Mouse (Mus musculus) midbrain, embryonic 12.5 days (tissue): Measurements from ENCODE around the gene Cdkn2b. TPM values are rescaled to one million over a fixed set of nuclear protein-coding genes. Genes with fewer than 3 reads are reported as not detected.

Source experiments
- ATAC-seq: fragments of 200-750 bp; cut with Nextera tagmentation; 2 replicates; pipeline ENCODE4 v1.8.0; 2017; ENCODE audit warnings: low read depth, moderate TSS enrichment, moderate library complexity; ENCODE audit not compliant: low FRiP score
- H3K27ac ChIP-seq: fragments of 300-500 bp; sonication (generic); replicated peaks from 2 replicates; pipeline ENCODE4 v1.5.1; 2016; ENCODE audit warnings: mild to moderate bottlenecking
- H3K27me3 ChIP-seq: fragments of 300-500 bp; sonication (generic); 2 replicates; pipeline ENCODE4 v1.6.1; 2016; ENCODE audit warnings: mild to moderate bottlenecking
- H3K36me3 ChIP-seq: fragments of 300-500 bp; sonication (generic); 2 replicates; pipeline ENCODE4 v1.6.1; 2016
- H3K4me1 ChIP-seq: fragments of 300-500 bp; sonication (generic); 2 replicates; pipeline ENCODE4 v1.6.1; 2016
- H3K4me2 ChIP-seq: fragments of 300-500 bp; sonication (generic); replicated peaks from 2 replicates; pipeline ENCODE4 v1.6.1; 2016; ENCODE audit warnings: mild to moderate bottlenecking, moderate library complexity
- H3K4me3 ChIP-seq: fragments of 300-500 bp; sonication (generic); 2 replicates; pipeline ENCODE4 v1.5.1; 2016; ENCODE audit warnings: mild to moderate bottlenecking
- H3K9ac ChIP-seq: fragments of 300-500 bp; sonication (generic); replicated peaks from 2 replicates; pipeline ENCODE4 v1.6.1; 2016; ENCODE audit warnings: mild to moderate bottlenecking, moderate library complexity
- H3K9me3 ChIP-seq: fragments of 300-500 bp; sonication (generic); 2 replicates; pipeline ENCODE4 v1.6.1; 2016; ENCODE audit warnings: mild to moderate bottlenecking
- WGBS: fragments of 180-500 bp; shearing (Covaris S2); methylation state at CpG from one replicate; pipeline ENCODE4 v1.1.7; 2016; 5-methylcytosine and 5-hydroxymethylcytosine counted together
- polyA plus RNA-seq: library from polyadenylated mRNA; unstranded; fragments of >200 nt; fragmentation: Nextera tagmentation; extraction: Ambion mirVana; gene quantifications from 2 replicates; pipeline ENCODE4 v1.2.1, GENCODE M21; 2016

The Cdkn2b gene
- polyA plus RNA-seq, 1 experiment from 2014 or later, result 0.79 TPM

GRCm38 (mm10) chr4:89285688-89286087, 25.2 kb downstream of the Cdkn2b start:
- Histone ChIP-seq H3K27ac (no peak overlapping the region), H3K27me3 (peaks cover 86% of the 10 kb centered on the region), H3K4me2 (no peak overlapping the region), H3K4me1 (peaks cover 5% of the 10 kb centered on the region; the same call in 1 of the 2 replicates), H3K9me3 (no peaks in the 10 kb centered on the region), H3K4me3 (no peak overlapping the region), H3K36me3 (no peaks in the 10 kb centered on the region), H3K9ac (no peak overlapping the region)
- ATAC-seq, result no peak
- 22% methylated on average over 7 of the region's 7 CpGs for WGBS

GRCm38 (mm10) chr4:89282661-89283060, 28.2 kb downstream of the Cdkn2b start:
- ATAC-seq, result no peak
- Histone ChIP-seq H3K4me2 (no peak overlapping the region), H3K9ac (no peak overlapping the region), H3K27ac (no peak overlapping the region), H3K36me3 (no peaks in the 10 kb centered on the region), H3K4me3 (no peak overlapping the region), H3K27me3 (peaks cover 85% of the 10 kb centered on the region), H3K9me3 (no peaks in the 10 kb centered on the region), H3K4me1 (peaks cover 5% of the 10 kb centered on the region; the same call in 1 of the 2 replicates)
- 2% methylated on average over 12 of the region's 12 CpGs for WGBS

GRCm38 (mm10) chr4:89282036-89282566, 28.7 kb downstream of the Cdkn2b start:
- peaks cover 86% of the 10 kb centered on the region for H3K27me3 ChIP-seq
- H3K36me3 ChIP-seq, result no peaks in the 10 kb centered on the region
- H3K4me3 ChIP-seq, result peak overlapping the region; percentile 6; the same call in 1 of the 2 replicates
- no peaks in the 10 kb centered on the region for H3K9me3 ChIP-seq
- no peak overlapping the region for H3K27ac ChIP-seq
- peaks cover 5% of the 10 kb centered on the region; the same call in 1 of the 2 replicates for H3K4me1 ChIP-seq
- H3K9ac ChIP-seq, result no peak overlapping the region
- peak; percentile 90 for ATAC-seq
- under 1% methylated on average over 25 of the region's 25 CpGs for WGBS
- H3K4me2 ChIP-seq, result peak overlapping the region; percentile 25; the same call in 1 of the 2 replicates

GRCm38 (mm10) chr4:89281236-89281635, 29.6 kb downstream of the Cdkn2b start:
- Histone ChIP-seq H3K36me3 (no peaks in the 10 kb centered on the region), H3K9ac (no peak overlapping the region), H3K9me3 (no peaks in the 10 kb centered on the region), H3K4me3 (no peak overlapping the region), H3K4me1 (peaks cover 5% of the 10 kb centered on the region; the same call in 1 of the 2 replicates), H3K4me2 (no peak overlapping the region), H3K27me3 (peaks cover 89% of the 10 kb centered on the region), H3K27ac (no peak overlapping the region)
- ATAC-seq, result no peak
- WGBS, result 2% methylated on average over 7 of the region's 7 CpGs

GRCm38 (mm10) chr4:89279641-89280040, 31.2 kb downstream of the Cdkn2b start:
- Histone ChIP-seq H3K9ac (no peak overlapping the region), H3K36me3 (no peaks in the 10 kb centered on the region), H3K4me3 (no peak overlapping the region), H3K4me1 (peaks cover 7% of the 10 kb centered on the region; the same call in 1 of the 2 replicates), H3K27ac (no peak overlapping the region), H3K9me3 (no peaks in the 10 kb centered on the region), H3K4me2 (no peak overlapping the region), H3K27me3 (peaks cover 93% of the 10 kb centered on the region)
- ATAC-seq, result no peak
- WGBS, result 0% methylated on average over 2 of the region's 2 CpGs

- H3K4me2 ChIP-seq, result no peak overlapping the region
- H3K4me1 ChIP-seq, result peaks cover 10% of the 10 kb centered on the region; the same call in 1 of the 2 replicates
- WGBS, result under 1% methylated on average over 5 of the region's 5 CpGs
- H3K4me3 ChIP-seq, result no peak overlapping the region
- H3K27me3 ChIP-seq, result peaks cover 96% of the 10 kb centered on the region
- no peaks in the 10 kb centered on the region for H3K9me3 ChIP-seq
- no peak overlapping the region for H3K27ac ChIP-seq
- no peak overlapping the region for H3K9ac ChIP-seq
- H3K36me3 ChIP-seq, result no peaks in the 10 kb centered on the region
- no peak for ATAC-seq
Measured at GRCm38 (mm10) chr4:89277381-89277940, 33.4 kb downstream of the Cdkn2b start.

- H3K9me3 ChIP-seq, result no peaks in the 10 kb centered on the region
- peaks cover 96% of the 10 kb centered on the region for H3K27me3 ChIP-seq
- no peak overlapping the region for H3K4me3 ChIP-seq
- no peaks in the 10 kb centered on the region for H3K36me3 ChIP-seq
- no peak; the same call in 1 of the 2 replicates for ATAC-seq
- 0 out of 2 replicates have a peak, but pooled peaks cover 6% of the 10 kb centered on the region for H3K4me1 ChIP-seq
- WGBS, result under 1% methylated on average over 37 of the region's 37 CpGs
- H3K27ac ChIP-seq, result no peak overlapping the region
- no peak overlapping the region for H3K9ac ChIP-seq
- H3K4me2 ChIP-seq, result no peak overlapping the region
Measured at GRCm38 (mm10) chr4:89276669-89277219, 34.1 kb downstream of the Cdkn2b start.

- Histone ChIP-seq H3K4me3 (no peak overlapping the region), H3K9ac (no peak overlapping the region), H3K27me3 (peaks cover 94% of the 10 kb centered on the region), H3K4me2 (no peak overlapping the region), H3K36me3 (no peaks in the 10 kb centered on the region), H3K9me3 (no peaks in the 10 kb centered on the region), H3K27ac (no peak overlapping the region), H3K4me1 (0 out of 2 replicates have a peak, but pooled peaks cover 6% of the 10 kb centered on the region)
- WGBS, result 2% methylated on average over 25 of the region's 25 CpGs
- no peak for ATAC-seq
Measured at GRCm38 (mm10) chr4:89275811-89276584, 34.8 kb downstream of the Cdkn2b start.

- peaks cover 91% of the 10 kb centered on the region for H3K27me3 ChIP-seq
- no peak overlapping the region for H3K4me3 ChIP-seq
- no peak overlapping the region for H3K4me2 ChIP-seq
- no peaks in the 10 kb centered on the region for H3K9me3 ChIP-seq
- no peaks in the 10 kb centered on the region for H3K36me3 ChIP-seq
- no peak overlapping the region for H3K9ac ChIP-seq
- 0 out of 2 replicates have a peak, but pooled peaks cover 6% of the 10 kb centered on the region for H3K4me1 ChIP-seq
- 0 out of 2 replicates have a peak, but pooled peaks have one; percentile 19 for ATAC-seq
- no peak overlapping the region for H3K27ac ChIP-seq
- under 1% methylated on average over 24 of the region's 24 CpGs for WGBS
Measured at GRCm38 (mm10) chr4:89274829-89275548, 35.9 kb downstream of the Cdkn2b start.

- Histone ChIP-seq H3K9ac (no peak overlapping the region), H3K27ac (no peak overlapping the region), H3K4me1 (0 out of 2 replicates have a peak, but pooled peaks cover 6% of the 10 kb centered on the region), H3K27me3 (peaks cover 85% of the 10 kb centered on the region), H3K4me3 (no peak overlapping the region), H3K4me2 (no peak overlapping the region), H3K9me3 (no peaks in the 10 kb centered on the region), H3K36me3 (no peaks in the 10 kb centered on the region)
- no peak for ATAC-seq
- WGBS, result 1% methylated on average over 14 of the region's 14 CpGs
Measured at GRCm38 (mm10) chr4:89274006-89274405, 36.8 kb downstream of the Cdkn2b start.

GRCm38 (mm10) chr4:89273585-89273984, 37.3 kb downstream of the Cdkn2b start:
- no peak; the same call in 1 of the 2 replicates for ATAC-seq
- Histone ChIP-seq H3K36me3 (no peaks in the 10 kb centered on the region), H3K4me2 (no peak overlapping the region), H3K9me3 (no peaks in the 10 kb centered on the region), H3K4me3 (no peak overlapping the region), H3K27ac (no peak overlapping the region), H3K27me3 (peaks cover 81% of the 10 kb centered on the region), H3K9ac (no peak overlapping the region), H3K4me1 (0 out of 2 replicates have a peak, but pooled peaks cover 6% of the 10 kb centered on the region)
- WGBS, result under 1% methylated on average over 9 of the region's 9 CpGs
